Mouse (Mus musculus) layer of hippocampus, adult 8-10 months (tissue): ENCODE results near the gene Cd247. TPM values are rescaled to one million over a fixed set of nuclear protein-coding genes. Genes with fewer than 3 reads are reported as not detected.

ENCODE experiments used
- DNase-seq, 2 experiments: peaks; one replicate each; pipeline ENCODE4 v3.0.0; 2022; ENCODE audit warnings: low spot score in 2 of 2
- total RNA-seq, 4 experiments: library from RNA; stranded (reverse); gene quantifications; 2 replicates each; pipeline ENCODE4 v1.2.4; 2022

Cd247 gene
- total RNA-seq, 4 experiments from 2014 or later = 0.43 TPM; not detected in 3

GRCm38 (mm10) chr1:165818145-165818860 is 29.8 kb downstream of the Cd247 start:
- DNase-seq = no peak

GRCm38 (mm10) chr1:165819147-165819546 is 30.7 kb downstream of the Cd247 start:
- no peak for DNase-seq

- DNase-seq = no peak
These were observed 33.5 kb downstream of the Cd247 start for GRCm38 (mm10) chr1:165822031-165822430.

DNA sequence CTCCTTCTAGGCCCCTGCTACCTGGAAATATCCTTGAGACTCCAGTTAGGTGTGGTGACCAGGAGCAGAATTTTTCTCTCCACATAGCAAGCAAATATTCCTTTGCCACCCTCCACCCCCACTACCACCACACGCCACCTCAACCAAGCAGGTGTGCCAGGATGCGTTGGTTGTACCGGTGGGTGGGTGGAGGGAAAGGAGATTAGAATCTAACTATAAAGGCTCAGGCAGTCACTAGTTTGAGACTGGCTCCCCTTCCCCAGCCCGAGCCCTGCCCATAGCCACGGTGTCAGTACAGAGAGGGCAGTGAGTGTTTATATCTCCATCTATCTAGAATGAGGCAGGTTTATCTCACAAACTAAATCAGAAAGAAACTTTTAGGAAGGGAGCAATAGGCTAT is 39.7 kb downstream of the Cd247 start:
- no peak for DNase-seq

DNA sequence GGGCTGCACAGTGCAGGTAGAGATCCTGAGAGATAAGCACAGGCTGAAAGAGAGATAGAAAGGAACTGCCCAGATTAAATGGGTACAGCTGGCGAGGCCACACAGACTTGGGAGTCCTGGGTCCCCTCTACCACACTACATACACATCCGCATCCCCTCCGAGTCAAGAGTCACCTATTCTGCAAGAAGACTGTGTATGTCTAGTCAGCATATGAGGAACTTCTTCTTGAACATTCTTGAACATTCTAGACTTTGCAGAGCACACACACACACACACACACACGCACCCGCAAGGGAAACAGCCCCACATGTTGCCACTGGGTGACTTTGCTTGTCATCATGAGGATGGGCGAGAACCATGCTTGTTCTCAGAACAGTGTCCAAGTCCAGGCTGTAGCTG is 40.1 kb downstream of the Cd247 start:
- no peak for DNase-seq

- no peak for DNase-seq
These were observed 41.4 kb downstream of the Cd247 start for GRCm38 (mm10) chr1:165829890-165830289.

DNA sequence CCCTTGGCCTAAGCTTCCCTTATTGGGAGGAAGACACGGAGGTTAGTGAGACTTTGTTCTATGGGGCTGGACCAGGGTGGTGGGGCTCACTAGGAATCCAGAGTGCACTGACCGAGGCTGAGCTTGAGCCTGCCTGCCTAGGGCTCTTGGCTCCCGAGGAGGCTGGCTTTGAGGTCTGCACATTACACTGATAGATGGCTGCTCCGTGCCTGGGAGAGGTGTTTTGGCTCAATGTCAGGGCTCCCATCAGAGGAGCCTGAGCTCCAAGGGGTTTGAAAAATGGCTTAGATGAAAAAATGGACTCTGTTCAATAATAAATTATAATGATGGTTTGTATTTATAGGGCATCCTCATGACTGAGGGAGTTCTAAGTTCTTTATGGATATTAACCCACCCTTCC is 44.8 kb downstream of the Cd247 start:
- no peak for DNase-seq

DNA sequence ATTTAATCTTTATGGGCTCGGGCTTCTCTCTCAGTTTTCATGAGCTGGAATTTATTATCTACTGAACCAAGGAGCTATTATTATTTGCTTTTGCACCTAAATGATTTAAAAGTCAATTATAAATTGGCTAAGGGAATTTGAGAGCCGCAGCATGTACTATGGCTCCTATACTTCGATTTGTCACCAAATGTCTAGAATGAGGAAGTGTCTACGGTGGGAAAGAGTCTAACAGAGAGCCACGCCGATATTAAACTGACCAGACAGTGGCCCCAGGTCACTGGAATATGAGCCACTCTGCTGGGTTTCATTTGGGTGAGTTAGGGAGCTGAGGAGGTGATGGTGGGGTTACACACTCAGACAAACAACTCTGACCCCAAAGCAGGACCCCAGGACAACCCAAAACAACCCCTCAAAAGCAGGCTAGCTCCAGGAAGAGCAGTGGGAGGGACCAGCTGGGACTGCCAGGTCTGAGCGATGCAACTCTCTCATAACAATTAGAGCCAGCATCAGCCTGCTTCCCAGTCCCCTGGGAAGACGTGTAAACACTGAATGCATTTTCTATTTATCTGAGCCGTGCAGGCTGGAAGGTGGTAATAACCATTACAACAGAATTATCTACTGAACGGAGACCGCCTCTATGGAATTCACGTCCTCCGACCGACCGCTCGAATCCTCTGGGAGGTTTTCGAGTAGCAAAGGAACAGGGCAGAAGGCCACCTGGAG is 45.6 kb downstream of the Cd247 start:
- DNase-seq = no peak

- no peak for DNase-seq
These were observed 46.1 kb downstream of the Cd247 start for GRCm38 (mm10) chr1:165834633-165834975.

GRCm38 (mm10) chr1:165836461-165836860 is 48.0 kb downstream of the Cd247 start:
- DNase-seq = no peak

DNA sequence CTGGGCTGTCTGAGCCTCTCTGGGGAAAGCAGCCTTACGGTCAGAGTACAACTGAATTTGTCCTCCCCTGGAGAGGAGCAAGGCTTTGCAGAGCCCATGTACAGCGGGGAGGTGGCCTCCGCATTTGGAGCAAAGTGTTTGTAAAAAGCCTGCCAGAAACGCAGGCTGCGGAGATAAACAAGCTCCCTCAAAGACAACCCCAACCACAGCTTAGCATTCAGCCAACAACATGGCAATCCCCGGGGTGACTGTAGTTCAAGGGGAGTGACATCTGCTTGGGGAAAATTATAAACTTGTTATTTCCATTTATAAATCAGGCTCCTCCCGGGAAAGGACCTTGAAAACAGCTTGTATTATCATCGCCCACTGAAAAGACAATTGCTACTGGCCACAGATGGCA is 49.1 kb downstream of the Cd247 start:
- DNase-seq = no peak

DNA sequence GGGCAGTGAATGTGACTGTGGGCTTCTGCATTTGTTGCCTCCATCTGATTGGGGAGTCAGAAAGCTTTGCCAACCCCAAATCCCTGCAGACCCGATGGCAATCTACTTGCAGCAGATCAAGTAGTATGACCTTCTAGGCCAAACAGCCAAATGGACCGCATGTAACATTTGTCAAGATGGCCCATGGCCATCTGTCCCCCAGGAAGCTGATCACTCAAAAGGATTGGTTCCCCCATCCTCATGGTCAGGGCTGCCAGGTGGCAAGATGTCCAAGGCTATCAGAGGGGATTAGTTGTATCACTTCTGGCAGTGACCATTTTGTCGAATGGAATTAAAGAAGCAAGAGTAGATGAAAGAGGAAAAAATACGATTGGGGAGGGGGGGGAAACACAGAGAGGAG is 50.7 kb downstream of the Cd247 start:
- no peak for DNase-seq

- DNase-seq = no peak
These were observed 52.2 kb downstream of the Cd247 start for GRCm38 (mm10) chr1:165840548-165841230.

DNA sequence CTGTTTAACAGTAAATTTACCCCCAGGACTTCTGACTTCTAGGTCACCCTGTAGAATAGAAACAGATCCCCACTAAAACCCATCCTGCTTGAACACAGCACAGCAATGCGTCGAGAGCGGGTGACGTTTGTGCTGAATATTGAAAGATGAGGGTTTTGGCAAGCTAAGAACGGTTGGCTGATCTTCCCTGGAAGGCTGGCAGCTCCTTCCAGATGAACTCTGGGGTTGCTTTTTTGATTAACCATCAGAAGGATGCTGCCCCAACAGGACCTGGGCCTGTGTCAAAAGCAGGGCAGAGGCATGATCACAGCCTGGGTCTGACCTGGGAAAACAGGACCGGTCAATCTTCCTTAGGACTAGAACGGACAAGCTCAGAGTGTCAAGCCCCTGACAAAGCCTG is 53.7 kb downstream of the Cd247 start:
- DNase-seq = no peak

- DNase-seq = no peak
These were observed 55.1 kb downstream of the Cd247 start for GRCm38 (mm10) chr1:165843586-165843985.

DNA sequence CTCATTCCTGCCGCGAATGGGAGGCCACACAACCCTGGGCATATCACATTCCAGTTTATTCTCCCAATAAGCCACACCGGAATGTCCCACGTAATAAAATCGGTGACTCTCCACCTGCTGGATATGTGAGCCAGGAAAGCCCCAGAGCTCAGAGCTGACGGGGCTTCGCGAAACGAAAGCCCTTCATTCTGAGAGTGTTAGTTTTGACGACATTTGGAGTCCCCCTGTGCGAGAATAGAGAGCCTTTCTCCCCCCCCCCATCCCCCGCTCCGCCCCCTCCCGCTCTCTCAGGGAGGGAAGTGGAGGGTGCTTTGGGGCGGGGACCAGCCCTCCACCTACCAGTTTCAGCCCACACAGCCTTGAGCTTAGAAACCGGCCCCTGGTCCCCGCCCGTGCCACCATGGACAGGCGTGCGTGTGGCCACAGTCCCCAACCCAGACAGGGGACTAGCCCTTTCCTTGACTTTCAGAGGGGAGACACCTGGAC is 56.0 kb downstream of the Cd247 start:
- no peak for DNase-seq

DNA sequence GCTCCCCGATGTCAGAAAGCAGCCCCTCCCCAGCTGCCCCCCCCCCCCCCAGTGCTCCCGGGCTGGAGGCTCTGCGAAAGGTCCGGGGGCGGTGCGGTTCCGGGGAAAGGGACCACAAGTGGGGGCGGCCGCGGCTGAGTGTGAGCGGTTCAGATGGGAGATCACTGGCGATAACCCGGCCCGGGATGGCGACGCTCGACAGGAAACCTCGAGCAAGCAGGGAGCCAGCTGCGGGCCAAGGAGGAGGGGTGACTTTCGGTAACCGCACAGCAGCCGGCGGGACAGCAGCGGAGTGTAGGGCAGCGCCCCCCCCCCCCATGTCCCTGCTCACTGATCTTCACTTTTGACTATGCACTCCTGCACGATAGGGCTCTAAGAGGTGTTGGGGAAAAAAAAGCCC is 56.5 kb downstream of the Cd247 start:
- DNase-seq = no peak

GRCm38 (mm10) chr1:165845366-165845765 is 56.9 kb downstream of the Cd247 start:
- DNase-seq = no peak

DNA sequence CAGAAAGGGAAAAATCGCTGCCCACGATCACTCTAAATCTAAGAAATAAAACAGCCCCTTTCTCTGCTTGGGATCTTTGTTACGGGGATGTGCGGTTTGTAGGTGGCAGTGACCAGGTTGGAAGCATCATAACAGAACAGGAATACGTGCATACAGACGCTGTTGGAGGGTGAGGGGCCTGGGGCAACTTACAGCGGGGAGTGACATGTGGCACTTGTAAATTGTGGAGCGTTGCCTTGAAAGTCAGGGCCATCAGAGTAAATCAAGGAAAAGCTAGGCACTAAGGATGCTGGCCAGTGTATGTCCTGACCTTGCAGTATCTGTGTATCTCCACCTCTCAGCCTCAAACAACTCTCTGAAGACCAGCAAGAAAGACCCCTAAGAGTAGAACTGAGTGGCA is 59.9 kb downstream of the Cd247 start:
- no peak for DNase-seq

- no peak for DNase-seq
These were observed 60.4 kb downstream of the Cd247 start for GRCm38 (mm10) chr1:165848881-165849280.

DNA sequence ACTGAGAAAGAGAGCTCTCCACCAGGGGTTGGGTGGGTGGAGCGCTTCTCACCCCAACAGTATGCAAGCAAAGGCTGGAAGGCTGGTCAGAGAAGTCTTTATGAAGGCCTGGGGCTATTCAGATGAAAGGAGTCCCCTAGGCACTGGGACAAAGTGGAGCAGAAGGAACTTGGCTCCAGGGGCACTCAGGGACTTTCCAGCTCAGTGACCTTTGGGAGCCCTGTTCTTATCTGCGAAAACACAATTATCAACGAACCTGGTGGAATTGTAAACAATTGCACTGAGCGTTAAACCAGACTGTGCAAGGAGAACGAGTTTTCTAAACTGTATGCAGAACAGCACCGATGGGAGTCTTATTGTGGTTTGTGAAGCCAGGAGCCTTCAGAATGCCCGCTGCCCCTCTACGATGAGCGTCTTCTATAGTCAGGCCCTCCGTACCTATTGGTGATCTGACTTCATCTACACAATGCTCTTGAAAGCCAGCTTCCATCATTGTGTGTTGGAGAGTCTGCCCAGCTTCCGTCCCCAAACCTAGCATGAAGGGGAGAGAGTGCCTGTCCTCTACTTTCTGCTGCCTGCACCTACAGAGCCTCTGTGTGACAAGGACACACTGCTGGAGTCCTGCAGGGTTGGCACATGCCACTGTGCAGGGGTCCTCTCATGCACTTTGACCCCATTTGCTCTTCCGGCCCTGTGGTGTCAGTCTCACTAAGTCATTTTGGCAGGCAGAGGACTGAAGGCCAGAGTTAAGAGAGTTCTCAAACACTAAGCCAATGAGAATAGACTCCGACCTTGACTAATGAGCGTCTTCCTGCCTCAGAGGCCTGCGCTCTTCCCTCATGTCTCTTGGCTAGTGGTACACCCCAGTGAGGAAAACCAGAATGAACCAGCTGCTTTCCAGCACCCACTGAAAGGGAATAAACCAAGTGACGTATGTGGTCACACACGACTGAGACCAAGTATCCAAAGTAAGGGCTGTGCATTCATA is 61.3 kb downstream of the Cd247 start:
- no peak for DNase-seq
